Mouse (Mus musculus) intestine, postnatal 0 days (tissue): ENCODE data around the gene Irgq. TPM values are rescaled to one million over a fixed set of nuclear protein-coding genes. Genes with fewer than 3 reads are reported as not detected.

Experiments used
- ATAC-seq: fragments of 200-750 bp; cut with Nextera tagmentation; 2 replicates; pipeline ENCODE4 v1.8.0; 2017; ENCODE audit warnings: mild to moderate bottlenecking, moderate TSS enrichment, moderate library complexity
- H3K27ac ChIP-seq: fragments of 300-500 bp; sonication (generic); 2 replicates; pipeline ENCODE4 v1.5.1; 2014; ENCODE audit warnings: mild to moderate bottlenecking, low read depth, low read length, moderate library complexity
- H3K27me3 ChIP-seq: fragments of 300-500 bp; sonication (generic); replicated peaks from 2 replicates; pipeline ENCODE4 v1.6.1; 2014; ENCODE audit warnings: low read length, mixed read lengths; ENCODE audit not compliant: control insufficient read depth, insufficient read depth
- H3K36me3 ChIP-seq: fragments of 300-500 bp; sonication (generic); 2 replicates; pipeline ENCODE4 v1.6.1; 2014; ENCODE audit warnings: mild to moderate bottlenecking, moderate library complexity; ENCODE audit not compliant: control insufficient read depth, insufficient read depth
- H3K4me1 ChIP-seq: fragments of 300-500 bp; sonication (generic); replicated peaks from 2 replicates; pipeline ENCODE4 v1.6.1; 2014; ENCODE audit warnings: antibody characterized with exemption, low read length, mixed read lengths; ENCODE audit not compliant: control insufficient read depth, insufficient read depth
- H3K4me2 ChIP-seq: fragments of 300-500 bp; sonication (generic); replicated peaks from 2 replicates; pipeline ENCODE4 v1.6.1; 2014; ENCODE audit warnings: low read depth, mild to moderate bottlenecking, moderate library complexity
- H3K4me3 ChIP-seq: fragments of 300-500 bp; sonication (generic); 2 replicates; pipeline ENCODE4 v1.5.1; 2014; ENCODE audit warnings: low read depth, low read length
- H3K9ac ChIP-seq: fragments of 300-500 bp; sonication (generic); 2 replicates; pipeline ENCODE4 v1.6.1; 2014; ENCODE audit warnings: mild to moderate bottlenecking, low read depth, low read length
- H3K9me3 ChIP-seq: fragments of 300-500 bp; sonication (generic); 2 replicates; pipeline ENCODE4 v1.6.1; 2016; ENCODE audit warnings: mixed run types; ENCODE audit not compliant: control insufficient read depth
- CTCF ChIP-seq: sonication (generic); IDR thresholded peaks from 2 replicates; pipeline ENCODE4 v1.5.1; 2016; ENCODE audit warnings: low read depth, mild to moderate bottlenecking, control low read depth, antibody characterized with exemption, moderate library complexity
- WGBS: fragments of 180-500 bp; shearing (Covaris S2); extraction: QIAGEN DNeasy Blood & Tissue Kit; methylation state at CpG from one replicate; pipeline ENCODE4 v1.1.7; 2014; 5-methylcytosine and 5-hydroxymethylcytosine counted together
- polyA plus RNA-seq: library from polyadenylated mRNA; unstranded; fragments of >200 nt; fragmentation: Nextera tagmentation; extraction: Ambion mirVana; gene quantifications from 2 replicates; pipeline ENCODE4 v1.2.1, GENCODE M21; 2015

The Irgq gene
- polyA plus RNA-seq, 1 experiment from 2014 or later, result 3.4 TPM

DNA sequence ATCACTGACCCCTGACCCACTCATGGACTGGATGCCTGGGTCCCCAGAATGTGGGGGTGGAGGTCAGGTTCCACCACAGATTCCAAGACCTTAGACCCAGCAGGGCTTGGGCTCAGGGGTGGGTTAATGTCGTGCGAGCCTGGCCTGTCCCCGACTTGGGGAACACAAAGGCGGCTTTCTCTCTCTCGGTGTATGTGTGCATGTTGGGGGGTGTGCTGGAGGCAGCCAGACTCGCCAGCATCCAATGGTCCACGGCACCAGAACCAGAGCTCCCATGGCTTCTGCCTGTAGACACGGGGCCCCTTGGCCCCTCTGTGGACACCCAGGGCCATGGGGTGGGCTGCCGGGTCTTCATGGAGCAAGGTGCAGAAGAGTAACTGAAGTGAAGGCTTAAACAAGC is 45.0 kb upstream of the Irgq start:
- Histone ChIP-seq H3K9me3 (no peaks in the 10 kb centered on the region), H3K4me1 (no peaks in the 10 kb centered on the region), H3K9ac (no peak overlapping the region), H3K4me3 (no peak overlapping the region), H3K36me3 (no peaks in the 10 kb centered on the region), H3K27me3 (peaks cover 26% of the 10 kb centered on the region), H3K27ac (no peak overlapping the region), H3K4me2 (no peak overlapping the region)
- no peak for TF ChIP-seq CTCF
- ATAC-seq, result no peak
- WGBS, result 81% methylated on average over 9 of the region's 9 CpGs

DNA sequence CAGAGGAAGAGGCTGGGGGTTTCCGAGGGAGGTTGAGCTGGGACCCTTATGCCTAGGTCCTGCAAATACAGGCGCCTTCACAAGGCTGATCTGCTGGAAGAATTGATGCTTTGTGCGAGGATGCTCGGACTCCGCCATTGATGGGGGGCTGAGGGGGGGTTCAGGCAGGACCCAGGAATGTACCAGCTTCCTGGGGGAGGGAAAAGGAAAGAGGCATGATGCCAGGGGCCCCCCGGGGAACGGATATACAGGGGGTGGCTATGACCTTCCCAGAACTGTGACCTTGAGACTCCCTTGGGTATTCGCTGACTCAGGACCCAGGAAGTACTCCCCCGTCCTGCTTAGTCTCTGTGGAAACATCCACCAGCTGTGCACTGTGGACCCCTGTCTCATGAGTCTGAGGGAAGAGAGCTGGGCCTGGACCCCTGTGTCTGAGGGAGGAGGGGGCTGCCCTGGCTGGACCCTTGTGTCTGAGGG is 43.8 kb upstream of the Irgq start:
- H3K27ac ChIP-seq, result no peak overlapping the region
- ATAC-seq, result no peak
- H3K4me1 ChIP-seq, result no peaks in the 10 kb centered on the region
- no peak for TF ChIP-seq CTCF
- no peak overlapping the region for H3K4me3 ChIP-seq
- no peaks in the 10 kb centered on the region for H3K9me3 ChIP-seq
- no peak overlapping the region for H3K4me2 ChIP-seq
- H3K36me3 ChIP-seq, result no peaks in the 10 kb centered on the region
- H3K27me3 ChIP-seq, result peaks cover 16% of the 10 kb centered on the region
- H3K9ac ChIP-seq, result no peak overlapping the region
- WGBS, result 66% methylated on average over 9 of the region's 9 CpGs

DNA sequence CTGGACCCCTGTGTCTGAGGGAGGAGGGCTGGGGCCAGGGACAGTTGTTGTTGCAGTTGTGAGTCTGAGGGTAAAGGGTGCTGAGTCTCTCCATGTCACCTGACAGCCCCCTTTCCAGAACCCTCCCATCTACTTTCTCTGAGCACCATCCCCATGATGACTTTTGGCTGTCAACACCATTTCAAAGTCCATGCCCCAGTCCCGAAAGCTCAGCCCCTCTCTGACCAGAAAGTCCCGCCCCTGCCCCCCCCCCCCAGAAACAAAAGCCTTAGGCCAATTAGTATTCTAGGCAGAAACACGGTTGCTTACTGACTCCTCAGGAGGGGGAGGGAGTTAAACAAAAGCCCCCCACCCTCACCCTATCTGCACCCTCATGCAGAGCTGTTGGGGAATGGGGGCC is 43.1 kb upstream of the Irgq start:
- Histone ChIP-seq H3K4me3 (no peak overlapping the region), H3K9ac (no peak overlapping the region), H3K9me3 (no peaks in the 10 kb centered on the region), H3K4me1 (no peaks in the 10 kb centered on the region), H3K27ac (no peak overlapping the region), H3K4me2 (no peak overlapping the region), H3K27me3 (0 out of 2 replicates have a peak, but pooled peaks cover 9% of the 10 kb centered on the region), H3K36me3 (no peaks in the 10 kb centered on the region)
- TF ChIP-seq CTCF, result no peak
- ATAC-seq, result no peak
- 63% methylated on average over 3 of the region's 3 CpGs for WGBS

DNA sequence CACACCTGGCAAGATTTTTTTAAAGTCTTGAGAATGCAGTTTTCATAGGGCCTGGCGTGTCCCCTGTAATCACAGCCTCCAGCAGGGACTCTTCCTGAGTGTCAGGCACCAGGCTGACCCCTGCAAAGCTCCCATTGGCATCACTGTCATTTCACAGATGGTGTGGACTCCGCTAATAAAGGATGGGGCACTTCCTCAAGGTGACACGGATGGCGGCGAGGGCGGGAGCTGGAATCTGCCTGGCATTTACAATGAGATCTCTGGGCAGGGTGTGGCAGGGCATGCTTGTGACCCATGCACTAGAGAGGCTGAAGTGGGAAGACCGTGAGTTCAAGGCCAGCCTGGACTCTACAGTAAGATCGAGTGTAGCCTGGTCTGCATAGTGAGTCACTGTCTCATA is 42.2 kb upstream of the Irgq start:
- Histone ChIP-seq H3K4me3 (no peak overlapping the region), H3K9me3 (no peaks in the 10 kb centered on the region), H3K36me3 (no peaks in the 10 kb centered on the region), H3K4me2 (no peak overlapping the region), H3K27ac (no peak overlapping the region), H3K4me1 (no peaks in the 10 kb centered on the region), H3K9ac (no peak overlapping the region), H3K27me3 (0 out of 2 replicates have a peak, but pooled peaks cover 5% of the 10 kb centered on the region)
- TF ChIP-seq CTCF, result no peak
- no peak for ATAC-seq
- 83% methylated on average over 8 of the region's 8 CpGs for WGBS

DNA sequence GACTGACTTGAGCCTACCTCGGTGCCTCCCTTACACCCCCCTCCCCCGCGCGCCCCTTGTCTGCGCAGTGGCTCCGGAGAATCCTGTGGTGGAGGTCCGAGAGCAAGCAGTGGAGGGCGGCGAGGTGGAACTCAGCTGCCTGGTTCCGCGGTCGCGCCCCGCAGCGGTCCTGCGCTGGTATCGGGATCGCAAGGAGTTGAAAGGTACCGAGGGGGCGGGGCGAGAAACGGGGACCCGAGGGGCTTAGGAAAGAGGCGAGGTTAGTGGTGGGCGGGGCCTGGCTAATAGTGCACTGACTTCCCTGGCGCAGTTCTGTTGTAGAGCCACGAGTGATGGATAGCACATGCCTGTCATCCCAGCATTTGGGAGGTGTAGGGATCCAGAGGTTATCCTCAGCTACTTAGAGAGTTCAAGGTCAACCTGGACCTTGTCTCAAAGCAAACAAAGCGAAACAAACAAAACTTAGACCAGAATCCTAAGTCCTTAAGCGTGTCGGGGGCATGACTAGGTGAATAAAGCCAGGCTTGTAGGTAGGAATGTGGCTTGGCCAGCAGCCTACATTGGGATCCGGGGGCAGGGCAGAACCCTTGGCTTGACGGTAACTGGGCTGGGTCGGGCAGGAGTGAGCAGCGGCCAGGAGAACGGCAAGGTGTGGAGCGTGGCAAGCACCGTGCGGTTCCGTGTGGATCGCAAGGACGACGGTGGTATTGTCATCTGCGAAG is 30.5 kb upstream of the Irgq start:
- H3K4me1 ChIP-seq, result no peaks in the 10 kb centered on the region
- 0 out of 2 replicates have a peak overlapping the region, but pooled peaks have one; percentile 18 for H3K4me3 ChIP-seq
- H3K9ac ChIP-seq, result no peak overlapping the region
- H3K27me3 ChIP-seq, result peaks cover 24% of the 10 kb centered on the region
- no peak; the same call in 1 of the 2 replicates for ATAC-seq
- no peaks in the 10 kb centered on the region for H3K36me3 ChIP-seq
- peak overlapping the region; percentile 45 for H3K4me2 ChIP-seq
- no peaks in the 10 kb centered on the region for H3K9me3 ChIP-seq
- H3K27ac ChIP-seq, result no peak overlapping the region
- 11% methylated on average over 43 of the region's 43 CpGs for WGBS
- no peak for TF ChIP-seq CTCF

DNA sequence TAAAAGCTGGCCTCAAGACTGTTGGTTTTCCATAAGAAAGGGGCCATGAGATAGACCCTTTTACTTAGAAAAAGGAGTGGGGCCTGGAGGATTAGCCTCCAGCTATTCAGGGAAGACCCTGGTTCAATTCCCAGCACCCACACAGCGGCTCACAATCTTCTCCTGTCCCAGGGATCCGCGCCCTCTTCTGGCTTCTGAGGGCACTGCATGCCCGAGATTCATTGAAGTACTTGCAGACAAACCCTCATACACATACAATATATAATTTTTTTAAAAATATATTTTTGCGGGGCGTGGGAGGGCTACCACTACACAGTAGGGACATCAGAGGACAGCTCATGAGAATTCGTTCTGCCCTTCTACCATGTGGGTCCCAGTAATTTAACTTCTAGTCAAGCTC is 29.6 kb upstream of the Irgq start:
- no peaks in the 10 kb centered on the region for H3K9me3 ChIP-seq
- TF ChIP-seq CTCF, result peak; percentile 58
- H3K27me3 ChIP-seq, result peaks cover 24% of the 10 kb centered on the region
- WGBS, result 39% methylated on average over 7 of the region's 7 CpGs
- H3K27ac ChIP-seq, result no peak overlapping the region
- ATAC-seq, result no peak
- no peak overlapping the region for H3K9ac ChIP-seq
- H3K4me1 ChIP-seq, result no peaks in the 10 kb centered on the region
- no peak overlapping the region for H3K4me3 ChIP-seq
- H3K36me3 ChIP-seq, result no peaks in the 10 kb centered on the region
- H3K4me2 ChIP-seq, result no peak overlapping the region
